Comparison of ENCODE assay signal across 8 mouse cellular contexts in the genomic region with DNA sequence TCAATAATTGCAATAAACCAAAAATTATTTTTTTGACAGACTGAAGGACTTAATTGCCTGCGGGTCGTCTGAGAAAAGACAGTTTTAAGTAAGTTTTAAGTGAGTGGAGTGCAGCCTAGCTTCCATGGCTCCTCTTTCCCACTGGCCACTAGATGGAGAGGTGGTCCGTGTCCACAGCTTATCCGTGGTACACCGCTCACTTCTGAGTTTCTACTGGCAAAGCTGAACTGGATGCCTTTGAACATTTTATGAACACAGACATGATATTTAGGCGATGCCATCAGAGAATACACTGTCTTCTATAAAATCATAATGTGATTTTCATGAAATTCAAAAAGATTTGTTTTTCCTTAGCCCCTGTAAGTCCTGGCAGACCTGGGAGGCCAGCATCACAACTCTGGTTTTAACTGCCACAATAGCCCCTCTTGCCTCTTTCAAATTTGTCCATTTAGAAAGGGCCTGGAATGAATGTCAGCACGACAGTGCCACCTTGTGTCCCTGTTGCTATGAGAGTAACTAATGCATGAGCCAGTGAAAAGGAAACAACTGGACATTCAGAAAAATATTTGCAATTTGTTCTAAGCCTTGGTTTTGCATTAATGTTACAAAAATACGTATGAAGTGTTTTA. TPM values are rescaled to one million over a fixed set of nuclear protein-coding genes. Genes with fewer than 3 reads are reported as not detected.
DNase-seq lines count a peak whose midpoint lies in the region; ATAC-seq and TF ChIP-seq lines count a peak whose summit lies in the region.

No protein-coding gene starts in this region.

- H3K27me3 ChIP-seq in liver, postnatal 0 days (ENCODE audit: insufficient read depth, low read length), result no peaks in the 10 kb centered on the region
- H3K27me3 ChIP-seq in neural tube, embryonic 12.5 days (replicated peaks), result no peaks in the 10 kb centered on the region

- WGBS in liver, postnatal 0 days (ENCODE audit: insufficient replicate concordance), result 61% methylated on average over 8 of the region's 8 CpGs
- WGBS in neural tube, embryonic 12.5 days, result 46% methylated on average over 8 of the region's 8 CpGs

- no peak overlapping the region for H3K27ac ChIP-seq in liver, postnatal 0 days (ENCODE audit: low read depth)
- no peak overlapping the region for H3K27ac ChIP-seq in neural tube, embryonic 12.5 days

- no peak for TF ChIP-seq EP300 in liver, postnatal 0 days (IDR thresholded peaks at IDR 0.05; ENCODE audit: low read depth)

- H3K4me2 ChIP-seq in liver, postnatal 0 days (ENCODE audit: low read depth, low read length), result no peak overlapping the region
- no peak overlapping the region for H3K4me2 ChIP-seq in neural tube, embryonic 12.5 days (replicated peaks)

- TF ChIP-seq CTCF in liver, postnatal 0 days (IDR thresholded peaks at IDR 0.05; ENCODE audit: low read depth), result peak; percentile 68

- no peaks in the 10 kb centered on the region for H3K9me3 ChIP-seq in liver, postnatal 0 days (ENCODE audit: low read length)
- no peaks in the 10 kb centered on the region for H3K9me3 ChIP-seq in neural tube, embryonic 12.5 days

- peaks cover 8% of the 10 kb centered on the region; the same call in 1 of the 2 replicates for H3K4me1 ChIP-seq in liver, postnatal 0 days (ENCODE audit: insufficient read depth)
- H3K4me1 ChIP-seq in neural tube, embryonic 12.5 days, result no peaks in the 10 kb centered on the region; the same call in 1 of the 2 replicates

- no peak overlapping the region for H3K9ac ChIP-seq in liver, postnatal 0 days (replicated peaks)
- no peak overlapping the region for H3K9ac ChIP-seq in neural tube, embryonic 12.5 days

- intact Hi-C loops in gastrocnemius, postnatal 14 days (cut with DNase I; ENCODE audit: low total_unique reads), result loop anchor here (5.0 kb wide), 1 partner anchor 632 kb away; no protein-coding TSS in a partner anchor

- no peak; the same call in 1 of the 2 replicates for ATAC-seq in cerebellum, adult (ENCODE audit: insufficient number of reproducible peaks, low FRiP score, low TSS enrichment)
- no peak for ATAC-seq in liver, postnatal 0 days
- ATAC-seq in neural tube, embryonic 12.5 days (ENCODE audit: low FRiP score, low read depth), result peak; percentile 86

- no peaks in the 10 kb centered on the region for H3K36me3 ChIP-seq in liver, postnatal 0 days (replicated peaks; ENCODE audit: insufficient read depth, low read length)
- H3K36me3 ChIP-seq in neural tube, embryonic 12.5 days, result no peaks in the 10 kb centered on the region

- peak; percentile 38 for DNase-seq in cerebellum, adult 11 months
- DNase-seq in NIH3T3 (ENCODE audit: low read depth), result peak; percentile 67
- peak; percentile 82 to 83 for DNase-seq in cerebellum, postnatal 10 days
- DNase-seq in gastrocnemius, postnatal 14 days, result peak; percentile 50
- peak; percentile 79 for DNase-seq in kidney, postnatal 10 days
- DNase-seq in liver, postnatal 0 days, result peak; percentile 43

- no peak overlapping the region for H3K4me3 ChIP-seq in liver, postnatal 0 days (ENCODE audit: low read depth, low read length)
- no peak overlapping the region for H3K4me3 ChIP-seq in neural tube, embryonic 12.5 days

RNA-seq across cellular contexts. Expression of a gene that starts 38.9 kb away (rescaled TPM):
- total RNA-seq in gastrocnemius, postnatal 14 days (2021), result 100 to 1,000 TPM; 103 to 113 TPM
- 7.9 and 9.2 TPM in 2 replicates for polyA plus RNA-seq in liver, postnatal 0 days (2015; fragmentation: Nextera tagmentation; extraction: Ambion mirVana)
- polyA plus RNA-seq in neural tube, embryonic 12.5 days (2016; fragmentation: Nextera tagmentation; extraction: Ambion mirVana), result 59.2 and 65.2 TPM in 2 replicates
